Mouse (Mus musculus): Measurements from ENCODE around the gene Insrr. TPM values are rescaled to one million over a fixed set of nuclear protein-coding genes. Genes with fewer than 3 reads are reported as not detected.
A peak's percentile ranks its signal among the peaks of the same experiment; 100 is the strongest.
"Not testable (repeated sequence)": the region's sequence is repeated elsewhere in the genome, so short reads cannot be mapped to it uniquely, and the experiment has no call there.

Gene Insrr
- total RNA-seq, 2 experiments from 2014 or later, result not detected

DNA sequence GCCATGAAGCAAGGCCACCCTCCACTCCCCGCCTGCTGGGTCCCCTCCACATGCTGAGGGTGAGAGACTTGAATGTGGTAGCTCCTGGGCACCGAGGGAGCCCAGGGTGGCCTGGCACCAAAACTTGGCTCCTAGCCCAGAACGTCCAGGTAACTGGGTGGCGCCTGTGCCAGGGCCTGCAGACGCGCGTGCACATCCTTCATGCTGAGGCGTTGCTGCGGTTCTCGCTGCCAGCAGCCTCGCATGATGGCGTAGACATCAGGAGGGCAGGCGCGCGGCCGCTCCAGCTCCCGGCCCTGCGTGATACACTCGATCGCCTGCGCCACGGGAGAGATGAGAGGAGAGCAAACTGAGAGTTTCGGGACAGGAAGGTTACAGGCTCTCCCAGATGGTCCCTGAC is 18.5 kb upstream of the Insrr start:
- DNase-seq (ENCODE audit: low spot score), result no peak

DNA sequence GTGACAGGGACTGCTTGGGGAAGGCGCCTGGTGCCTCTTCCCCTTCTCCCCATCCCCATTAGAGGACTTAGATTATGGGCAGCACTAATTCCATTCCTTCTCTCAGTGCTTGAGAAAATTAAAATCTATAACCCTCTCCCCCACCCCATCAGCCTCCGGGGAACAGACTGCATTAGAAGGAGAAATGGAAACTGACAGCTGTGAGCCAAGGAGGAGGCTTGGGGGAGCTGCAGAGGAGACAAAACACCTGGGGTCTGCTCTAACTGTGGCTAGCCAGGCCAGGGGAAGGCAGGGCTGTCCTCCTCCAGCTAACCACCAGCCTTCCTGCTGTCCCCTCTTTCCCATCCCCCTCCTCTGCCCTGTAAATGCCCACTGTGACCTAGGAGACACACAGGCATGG is 17.7 kb upstream of the Insrr start:
- no peak for DNase-seq (ENCODE audit: low spot score)

DNA sequence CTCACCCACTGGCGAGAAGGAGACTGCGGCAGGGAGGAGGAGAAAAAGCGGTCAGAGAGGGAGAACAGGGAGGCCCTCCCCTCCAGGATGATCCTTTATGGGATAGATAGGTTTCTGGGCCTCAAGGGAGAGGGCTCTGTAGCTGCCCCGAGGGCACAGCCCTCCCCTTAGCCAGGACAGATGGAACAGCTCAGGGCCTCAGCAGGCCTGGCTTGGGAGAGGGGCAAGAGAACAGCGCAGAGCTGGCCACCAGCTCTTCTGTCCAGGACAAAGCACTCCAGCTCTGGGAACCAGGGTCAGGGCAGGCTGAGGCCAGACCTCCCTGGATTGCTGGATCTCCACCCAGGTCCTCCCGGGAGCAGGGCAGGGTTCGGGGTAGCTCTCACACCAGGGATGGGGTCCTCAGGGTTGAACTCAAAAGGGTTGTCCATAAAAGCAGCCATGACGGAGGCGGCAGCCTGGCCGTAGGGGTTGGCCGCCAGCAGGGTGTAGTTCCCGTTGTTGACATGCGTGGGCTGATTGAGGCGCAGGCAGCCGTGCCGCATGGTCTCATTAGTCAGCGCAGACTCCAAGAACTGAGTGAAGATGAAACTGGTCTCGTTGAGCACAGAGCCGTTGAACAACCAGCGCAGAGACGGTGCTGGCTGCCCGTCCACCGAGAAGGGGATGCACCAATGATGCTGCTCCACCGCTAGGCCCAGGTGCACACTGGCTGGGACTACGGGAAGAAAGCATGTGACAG is 13.3 kb upstream of the Insrr start:
- DNase-seq (ENCODE audit: low spot score), result no peak

DNA sequence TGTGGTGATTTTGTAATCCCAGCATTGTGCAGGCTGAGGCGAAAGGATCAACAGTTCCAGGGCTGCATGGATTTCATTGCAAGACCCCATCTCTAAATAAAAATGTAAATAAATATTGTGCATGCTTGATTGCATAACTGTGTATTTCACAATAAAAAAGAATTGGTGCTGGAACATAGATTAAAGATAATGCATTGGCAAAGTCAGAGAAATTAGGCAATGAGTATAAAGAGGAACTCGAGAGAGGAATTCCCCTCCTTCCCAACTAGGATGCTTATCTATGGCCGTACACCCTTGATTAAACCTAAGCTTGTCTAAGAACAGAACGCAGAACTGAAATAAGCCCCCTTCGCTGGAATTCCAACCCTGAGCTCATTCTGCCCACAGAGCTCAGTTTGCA is 11.6 kb upstream of the Insrr start:
- no peak for DNase-seq (ENCODE audit: low spot score)

- no peak for DNase-seq (ENCODE audit: low spot score)
Observed at GRCm38 (mm10) chr3:87785626-87786214, 11.0 kb upstream of the Insrr start.

GRCm38 (mm10) chr3:87789248-87789647 is 7.5 kb upstream of the Insrr start:
- no peak for DNase-seq (ENCODE audit: low spot score)

- no peak for DNase-seq (ENCODE audit: low spot score)
Observed at GRCm38 (mm10) chr3:87789768-87790167, 7.0 kb upstream of the Insrr start.

DNA sequence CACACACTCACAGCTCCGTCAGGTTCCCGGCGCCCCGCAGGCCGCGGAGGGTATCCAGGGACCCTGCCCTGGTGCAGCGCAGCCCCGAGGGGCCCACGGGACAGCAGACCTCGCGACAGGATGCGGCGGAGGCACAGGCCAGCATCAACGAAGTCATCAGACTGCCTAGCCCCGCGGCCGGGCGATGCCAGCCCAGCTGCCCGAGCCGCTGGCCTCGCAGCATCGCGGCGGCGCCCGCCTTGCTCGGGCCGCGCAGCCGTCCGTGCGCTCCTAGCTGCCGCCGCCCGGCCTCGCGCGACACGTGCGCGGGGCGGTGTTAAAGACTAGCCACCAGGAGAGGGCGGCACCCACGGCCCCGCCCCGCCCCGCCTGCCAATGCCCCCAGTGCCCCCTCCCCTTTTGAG is 1.8 kb upstream of the Insrr start, which contains the start of gene Ntrk1:
Gene Ntrk1 (minus strand): TSS at position 241 of the 404 bp plus-strand sequence.
- no peak for DNase-seq (ENCODE audit: low spot score)

GRCm38 (mm10) chr3:87795336-87796277 is 1.1 kb upstream of the Insrr start:
- DNase-seq (ENCODE audit: low spot score), result peak; percentile 61

GRCm38 (mm10) chr3:87801681-87802080 is 4.9 kb downstream of the Insrr start:
- no peak for DNase-seq (ENCODE audit: low spot score)

DNA sequence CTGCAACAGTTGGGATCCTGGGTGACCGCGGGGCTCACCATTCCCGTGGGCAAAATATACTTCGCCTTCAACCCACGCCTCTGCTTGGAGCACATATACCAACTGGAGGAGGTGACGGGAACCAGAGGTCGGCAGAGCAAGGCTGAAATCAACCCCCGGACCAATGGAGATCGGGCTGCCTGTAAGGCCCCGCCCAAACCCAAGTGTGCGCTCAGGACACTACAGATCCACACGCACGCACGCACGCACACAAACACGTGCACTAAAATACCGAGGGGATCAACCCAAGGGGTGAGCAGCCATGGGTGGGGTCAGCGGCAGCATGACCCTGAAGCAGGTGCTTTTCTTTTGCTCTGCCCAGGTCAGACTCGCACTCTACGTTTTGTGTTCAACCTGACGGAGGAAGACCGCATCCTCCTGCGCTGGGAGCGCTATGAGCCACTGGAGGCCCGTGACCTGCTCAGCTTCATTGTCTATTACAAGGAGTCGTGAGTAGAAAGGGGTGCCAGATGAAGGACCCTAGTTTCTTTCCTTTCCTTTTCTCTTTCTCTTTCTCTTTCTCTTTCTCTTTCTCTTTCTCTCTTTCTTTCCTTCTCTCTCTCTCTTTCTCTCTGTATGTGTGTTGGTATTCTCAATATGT is 7.4 kb downstream of the Insrr start:
- no peak for DNase-seq (ENCODE audit: low spot score)

DNA sequence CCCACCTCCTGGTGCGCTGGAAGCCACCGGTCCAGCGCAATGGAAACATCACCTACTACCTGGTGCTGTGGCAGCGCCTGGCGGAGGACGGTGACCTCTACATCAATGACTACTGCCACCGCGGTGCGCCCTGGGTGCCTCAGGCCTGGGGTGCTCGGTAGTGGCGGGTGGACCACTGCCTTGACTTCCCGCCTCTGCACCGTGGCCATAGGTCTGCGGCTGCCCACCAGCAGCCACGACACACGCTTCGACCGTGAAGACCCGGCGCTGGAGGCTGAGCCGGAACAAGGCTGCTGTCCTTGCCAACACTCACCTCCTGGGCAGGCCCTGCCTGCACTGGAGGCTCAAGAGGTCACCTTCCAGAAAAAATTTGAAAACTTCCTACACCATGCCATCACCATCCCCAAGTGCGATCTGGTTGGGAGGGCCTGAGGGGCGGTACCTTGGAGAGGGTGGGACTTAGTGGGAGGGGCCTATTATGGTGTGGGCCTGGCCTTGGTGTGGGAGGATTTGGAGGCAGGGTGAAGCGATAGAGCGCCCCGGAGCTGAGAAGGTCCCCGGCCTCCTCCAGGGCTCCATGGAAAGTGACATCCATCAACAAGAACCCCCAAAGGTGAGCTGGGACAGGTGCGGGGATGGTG is 12.7 kb downstream of the Insrr start:
- DNase-seq (ENCODE audit: low spot score), result no peak

DNA sequence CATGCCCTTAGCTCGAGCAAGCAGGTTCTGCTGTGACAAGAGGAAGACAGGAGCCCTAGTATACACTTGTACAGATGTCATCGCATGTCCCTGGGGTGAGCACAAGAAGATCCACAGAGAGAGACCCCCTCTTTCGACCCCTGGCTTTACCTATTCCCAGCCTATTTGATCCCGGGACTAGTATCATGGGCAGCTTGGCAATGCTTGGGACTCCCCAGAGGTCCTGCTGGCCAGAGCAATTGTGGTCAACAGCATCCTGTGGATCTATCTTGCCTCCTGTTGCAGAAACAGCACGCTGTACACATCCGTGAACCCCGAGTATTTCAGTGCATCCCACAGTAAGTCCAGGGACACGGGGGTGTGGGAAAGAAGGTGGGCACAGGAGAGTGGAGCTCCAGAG is 14.5 kb downstream of the Insrr start:
- no peak for DNase-seq (ENCODE audit: low spot score)

DNA sequence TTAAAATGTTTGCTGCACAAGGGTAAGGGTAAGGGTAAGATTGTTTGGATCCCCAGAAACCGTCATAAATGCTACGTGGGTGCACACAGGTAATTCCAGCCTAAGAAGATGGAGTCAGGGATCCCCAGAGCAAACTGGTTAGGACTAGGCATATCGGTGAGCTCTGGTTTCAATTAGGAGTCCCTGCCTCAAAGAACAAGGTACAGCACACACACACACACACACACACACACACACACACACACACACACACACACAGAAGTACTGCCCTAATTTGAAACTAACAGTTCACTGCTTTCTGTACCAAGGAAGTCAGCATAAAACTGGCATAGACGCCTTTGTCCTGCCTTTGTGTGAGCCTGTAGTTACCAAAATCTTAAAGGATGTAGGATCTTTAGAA is 15.7 kb downstream of the Insrr start:
- no peak for DNase-seq (ENCODE audit: low spot score)

GRCm38 (mm10) chr3:87812873-87813272 is 16.1 kb downstream of the Insrr start:
- DNase-seq (ENCODE audit: low spot score), result no peak

DNA sequence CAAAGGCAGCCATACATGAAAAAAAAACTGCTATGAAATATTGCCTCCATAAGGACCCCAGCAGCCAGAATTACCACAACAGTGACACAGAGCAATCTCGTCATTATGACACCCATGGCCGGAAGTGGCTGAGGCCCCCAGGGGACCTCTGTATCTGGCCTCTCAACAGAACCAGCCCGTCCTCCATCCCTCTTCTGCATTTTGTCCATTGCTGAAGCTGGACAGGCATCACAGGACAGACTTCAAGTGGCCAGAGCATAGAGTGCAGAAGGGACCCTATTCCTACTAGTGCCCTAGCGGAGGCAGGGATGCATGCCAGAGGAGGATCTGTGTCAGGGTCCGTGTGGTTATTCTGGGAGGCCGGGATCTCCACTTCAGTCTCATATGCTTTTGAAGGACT is 19.4 kb downstream of the Insrr start:
- no peak for DNase-seq (ENCODE audit: low spot score)

DNA sequence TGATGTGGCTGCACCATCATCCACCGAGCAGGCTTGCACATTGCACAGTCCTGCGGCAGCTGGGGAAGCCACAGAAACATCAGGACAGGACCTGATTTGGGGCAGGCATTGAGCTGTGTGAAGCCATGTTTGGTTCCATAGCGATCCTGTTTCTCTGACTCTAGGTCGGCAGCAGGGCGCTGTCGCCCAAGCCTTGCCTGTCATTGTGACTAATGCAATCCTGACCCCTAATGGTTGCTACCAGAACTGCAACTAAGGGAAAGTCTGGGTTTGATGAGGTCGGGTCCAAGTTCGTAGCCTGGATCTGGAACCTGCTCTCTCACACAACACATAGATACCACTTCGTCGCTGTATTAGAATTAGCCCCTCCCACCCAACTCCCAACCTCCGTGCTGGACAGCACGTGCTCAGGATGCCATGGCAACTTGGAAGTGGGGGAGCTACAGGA is 19.9 kb downstream of the Insrr start:
- peak; percentile 79 for DNase-seq (ENCODE audit: low spot score)

DNA sequence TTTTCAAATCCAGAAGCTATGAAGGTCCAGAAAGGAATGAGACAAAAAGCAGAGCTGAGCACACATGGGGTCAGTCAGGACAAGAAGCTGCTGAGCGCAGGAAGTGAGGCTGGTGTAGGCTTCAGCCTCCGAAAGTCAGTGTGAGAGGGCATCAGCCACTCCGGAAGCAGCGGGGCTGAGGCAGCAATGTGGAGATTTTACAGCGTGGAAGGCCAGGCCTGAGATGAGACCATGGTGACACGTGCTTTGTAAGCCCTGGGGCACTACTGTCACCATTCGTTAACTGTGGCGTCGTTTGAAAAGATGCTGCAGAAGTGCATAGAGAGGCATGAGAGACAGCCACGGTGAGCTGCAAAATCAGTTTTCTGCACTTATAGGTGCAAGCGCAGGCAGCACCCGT is 21.5 kb downstream of the Insrr start:
- DNase-seq (ENCODE audit: low spot score), result no peak

DNA sequence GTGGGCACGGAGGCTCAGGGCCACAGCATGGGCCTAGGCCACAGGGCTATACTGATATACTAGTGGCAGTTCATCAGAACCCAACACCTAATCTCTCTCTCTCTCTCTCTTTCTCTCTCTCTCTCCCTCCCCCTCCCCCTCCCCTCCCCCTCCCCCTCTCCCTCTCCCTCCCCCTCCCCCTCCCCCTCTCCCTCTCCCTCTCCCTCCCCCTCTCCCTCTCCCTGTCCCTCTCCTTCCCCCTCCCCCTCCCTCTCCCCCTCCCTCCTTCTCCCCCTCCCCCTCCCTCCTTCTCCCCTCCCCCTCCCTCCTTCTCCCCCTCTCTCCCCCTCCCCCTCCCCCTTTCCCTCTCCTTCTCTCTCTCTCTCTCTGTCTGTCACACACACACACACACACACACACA is 27.5 kb downstream of the Insrr start, which contains the start of gene Pear1:
Gene Pear1 (minus strand): TSS at position 101 of the 400 bp plus-strand sequence.
- DNase-seq (ENCODE audit: low spot score), result not testable (repeated sequence)

- DNase-seq (ENCODE audit: low spot score), result no peak
Observed at GRCm38 (mm10) chr3:87828435-87828834, 31.7 kb downstream of the Insrr start.

DNA sequence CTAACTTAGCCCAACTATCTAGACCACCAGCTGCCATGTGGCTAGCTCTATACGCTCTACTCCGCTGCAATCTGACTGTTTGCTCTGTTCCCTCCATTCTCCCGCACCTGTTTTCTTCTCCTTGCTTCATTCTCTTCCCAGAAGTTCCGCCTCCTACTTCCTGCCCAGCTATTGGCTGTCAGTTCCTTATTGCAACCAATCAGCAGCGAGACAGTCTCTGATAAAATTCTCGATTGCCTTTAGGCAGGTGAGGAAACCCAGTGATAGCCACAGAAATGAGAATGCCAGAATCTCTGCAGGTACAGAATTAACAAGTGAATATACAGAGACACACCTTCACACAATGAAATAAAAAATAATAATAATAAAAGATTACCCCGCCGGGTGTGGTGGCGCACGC is 32.3 kb downstream of the Insrr start:
- no peak for DNase-seq (ENCODE audit: low spot score)

Data from gastrocnemius, adult 18-20 months (tissue).